Mouse (Mus musculus) splenic B cell, adult 2 months (primary cell): ENCODE measurements around the gene Rassf5.

Experiments used
- DNase-seq: peaks from one replicate; pipeline ENCODE4 v3.0.0-alpha.2; 2011; ENCODE audit warnings: low read depth, low spot score
- H3K27me3 ChIP-seq: 2 replicates; pipeline ENCODE4 v1.6.1; 2012; ENCODE audit warnings: mild to moderate bottlenecking, low read length, moderate library complexity, mixed read lengths; ENCODE audit not compliant: control insufficient read depth, poor library complexity, insufficient read depth, severe bottlenecking
- H3K36me3 ChIP-seq: 2 replicates; pipeline ENCODE4 v1.6.1; 2012; ENCODE audit warnings: mild to moderate bottlenecking, low read length, moderate library complexity, mixed read lengths; ENCODE audit not compliant: control insufficient read depth, poor library complexity, insufficient read depth, severe bottlenecking

Gene Rassf5

GRCm38 (mm10) chr1:131238931-131239381 is 6.1 kb downstream of the Rassf5 start:
- Histone ChIP-seq H3K27me3 (no peaks in the 10 kb centered on the region), H3K36me3 (no peaks in the 10 kb centered on the region)
- no peak for DNase-seq

- H3K27me3 ChIP-seq: no peaks in the 10 kb centered on the region
- H3K36me3 ChIP-seq: no peaks in the 10 kb centered on the region
- no peak for DNase-seq
Measured at GRCm38 (mm10) chr1:131236077-131236476, 9.0 kb downstream of the Rassf5 start.

GRCm38 (mm10) chr1:131233527-131233926 is 11.5 kb downstream of the Rassf5 start:
- no peak for DNase-seq
- Histone ChIP-seq H3K36me3 (no peaks in the 10 kb centered on the region), H3K27me3 (no peaks in the 10 kb centered on the region)

GRCm38 (mm10) chr1:131228659-131229058 is 16.4 kb downstream of the Rassf5 start:
- no peak for DNase-seq
- Histone ChIP-seq H3K27me3 (no peaks in the 10 kb centered on the region), H3K36me3 (no peaks in the 10 kb centered on the region)

GRCm38 (mm10) chr1:131228225-131228624 is 16.8 kb downstream of the Rassf5 start:
- Histone ChIP-seq H3K27me3 (no peaks in the 10 kb centered on the region), H3K36me3 (no peaks in the 10 kb centered on the region)
- DNase-seq: no peak

GRCm38 (mm10) chr1:131224848-131225471 is 20.1 kb downstream of the Rassf5 start:
- peak; percentile 36 for DNase-seq
- Histone ChIP-seq H3K36me3 (no peaks in the 10 kb centered on the region; the same call in 1 of the 2 replicates), H3K27me3 (no peaks in the 10 kb centered on the region)

GRCm38 (mm10) chr1:131223345-131223744 is 21.7 kb downstream of the Rassf5 start:
- no peaks in the 10 kb centered on the region; the same call in 1 of the 2 replicates for H3K36me3 ChIP-seq
- H3K27me3 ChIP-seq: no peaks in the 10 kb centered on the region
- no peak for DNase-seq

GRCm38 (mm10) chr1:131221822-131222590 is 23.1 kb downstream of the Rassf5 start:
- Histone ChIP-seq H3K27me3 (no peaks in the 10 kb centered on the region), H3K36me3 (no peaks in the 10 kb centered on the region; the same call in 1 of the 2 replicates)
- DNase-seq: no peak

- DNase-seq: no peak
- Histone ChIP-seq H3K27me3 (no peaks in the 10 kb centered on the region), H3K36me3 (no peaks in the 10 kb centered on the region; the same call in 1 of the 2 replicates)
Measured at GRCm38 (mm10) chr1:131218933-131219332, 26.1 kb downstream of the Rassf5 start.

- H3K27me3 ChIP-seq: no peaks in the 10 kb centered on the region
- DNase-seq: no peak
Measured at GRCm38 (mm10) chr1:131213361-131213760, 31.7 kb downstream of the Rassf5 start.

GRCm38 (mm10) chr1:131212956-131213355 is 32.1 kb downstream of the Rassf5 start:
- Histone ChIP-seq H3K27me3 (no peaks in the 10 kb centered on the region), H3K36me3 (no peaks in the 10 kb centered on the region)
- no peak for DNase-seq

More at GRCm38 (mm10) chr1:131213361-131213760, 31.7 kb downstream of the Rassf5 start:
- H3K36me3 ChIP-seq: no peaks in the 10 kb centered on the region

- Histone ChIP-seq H3K27me3 (no peaks in the 10 kb centered on the region), H3K36me3 (no peaks in the 10 kb centered on the region)
- DNase-seq: no peak
Measured at GRCm38 (mm10) chr1:131211655-131212054, 33.4 kb downstream of the Rassf5 start.

GRCm38 (mm10) chr1:131209971-131210426 is 35.1 kb downstream of the Rassf5 start:
- Histone ChIP-seq H3K27me3 (no peaks in the 10 kb centered on the region), H3K36me3 (no peaks in the 10 kb centered on the region)
- DNase-seq: no peak

GRCm38 (mm10) chr1:131208800-131209199 is 36.3 kb downstream of the Rassf5 start:
- Histone ChIP-seq H3K27me3 (no peaks in the 10 kb centered on the region), H3K36me3 (no peaks in the 10 kb centered on the region)
- no peak for DNase-seq

GRCm38 (mm10) chr1:131208081-131208480 is 37.0 kb downstream of the Rassf5 start:
- DNase-seq: no peak
- H3K27me3 ChIP-seq: no peaks in the 10 kb centered on the region
- H3K36me3 ChIP-seq: no peaks in the 10 kb centered on the region
